Mouse (Mus musculus): ENCODE data around the gene Meis3.

Meis3 gene

DNA sequence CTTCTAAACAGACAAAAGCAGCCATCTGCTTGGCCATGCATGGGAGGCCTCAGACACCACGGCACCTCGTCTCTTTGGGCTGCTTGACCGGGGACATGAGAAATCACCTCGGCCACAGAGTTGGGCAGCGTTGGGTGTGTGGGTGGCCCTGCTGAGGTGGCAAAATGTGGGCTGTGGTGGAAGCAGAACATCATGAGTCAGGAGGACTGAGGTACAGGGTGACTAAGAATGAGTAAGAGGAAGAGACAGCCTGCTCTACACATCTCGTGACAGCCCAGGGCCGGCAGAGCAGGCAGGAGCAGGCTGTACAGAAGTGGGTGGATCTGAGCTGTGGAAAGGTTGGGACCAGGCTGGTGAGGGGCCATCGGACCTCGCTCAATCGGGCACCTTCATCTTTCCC is 32.6 kb downstream of the Meis3 start:
- peak; percentile 88 for DNase-seq (ENCODE audit: extremely low read depth, insufficient read length, low spot score)

DNA sequence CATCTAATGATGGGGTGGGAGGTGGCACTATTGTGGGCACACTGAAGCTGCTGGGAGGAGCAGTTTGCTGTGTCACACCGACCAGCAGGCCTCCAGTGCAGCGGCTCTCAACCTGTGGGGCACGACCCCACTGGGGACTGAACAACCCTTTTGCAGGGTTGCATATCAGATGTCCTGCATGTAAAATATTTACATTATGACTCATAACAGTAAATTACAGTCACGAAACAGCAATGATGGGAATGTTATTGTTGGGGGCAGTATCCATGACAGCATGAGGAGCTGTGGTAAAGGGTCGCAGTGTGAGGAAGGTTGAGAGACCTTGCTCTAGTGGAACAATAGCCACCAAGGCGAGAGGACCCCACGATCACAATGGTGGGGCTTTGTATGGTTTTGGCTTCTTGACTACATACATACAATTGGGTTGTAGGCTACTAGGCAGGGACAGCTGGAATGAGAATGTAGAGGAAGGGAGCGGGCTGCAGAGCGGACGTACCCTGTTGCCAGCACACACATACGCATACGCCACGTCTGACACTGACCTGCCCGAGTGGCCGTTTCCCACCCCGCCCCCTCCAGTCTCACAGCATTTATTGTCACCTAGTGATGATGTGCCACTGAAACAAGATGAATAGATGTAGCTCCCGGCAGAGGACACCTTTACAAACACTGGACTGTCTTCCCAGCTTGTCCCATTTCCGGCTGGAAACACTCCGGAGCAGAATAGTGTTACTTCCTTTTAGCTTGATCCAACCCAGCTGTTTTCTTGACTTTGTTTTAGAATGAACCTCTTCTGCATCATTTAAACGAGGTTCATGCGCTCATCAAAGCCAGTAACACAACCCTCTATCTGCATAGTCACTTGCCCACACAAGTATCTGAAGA is 34.1 kb downstream of the Meis3 start:
- peak; percentile 68 for DNase-seq (ENCODE audit: extremely low read depth, insufficient read length, low spot score)

DNA sequence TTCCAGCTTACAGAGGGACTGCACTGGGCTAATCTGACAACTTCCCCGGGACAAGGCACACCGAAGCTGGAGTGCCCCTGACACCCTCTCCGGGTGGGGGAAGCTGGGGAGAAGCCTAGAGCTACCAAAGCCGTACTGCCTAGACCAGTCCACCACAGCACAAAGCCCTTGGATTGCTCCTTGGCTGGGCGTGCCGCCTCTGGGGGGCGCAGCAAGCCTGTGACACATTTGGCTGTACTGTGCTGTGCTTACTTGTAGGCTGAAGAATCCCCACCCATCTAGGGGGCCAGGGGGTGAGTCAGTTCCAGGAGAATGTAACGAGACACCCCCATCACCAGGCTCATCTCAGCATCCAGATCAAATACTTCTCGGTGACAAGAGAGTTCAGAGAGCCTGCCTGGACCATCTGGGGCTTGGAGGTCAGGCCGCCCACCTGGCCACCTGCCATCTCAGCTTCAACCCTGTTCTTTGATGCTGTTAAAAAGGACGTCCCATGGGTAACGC is 36.0 kb downstream of the Meis3 start:
- peak; percentile 42 for DNase-seq (ENCODE audit: extremely low read depth, insufficient read length, low spot score)

DNA sequence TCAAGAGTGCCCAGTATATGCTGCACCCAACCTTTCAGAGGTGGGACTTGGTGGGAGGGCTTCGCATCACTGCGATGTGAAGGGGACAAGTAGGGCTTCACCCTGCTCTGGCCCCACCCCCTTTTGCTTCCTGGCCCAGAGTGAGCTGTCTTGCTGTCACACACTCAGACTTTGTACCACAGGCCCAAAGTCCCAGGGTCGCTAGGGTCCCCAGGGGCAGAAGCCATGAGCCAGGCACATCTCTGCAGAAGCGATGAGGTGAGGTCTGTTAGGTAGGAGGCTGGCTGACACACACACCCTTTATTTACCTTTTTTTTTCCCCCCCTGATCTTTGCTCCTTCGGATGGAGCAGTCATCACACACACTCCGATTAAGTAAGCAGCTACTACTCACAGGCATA is 38.3 kb downstream of the Meis3 start:
- no peak for DNase-seq (ENCODE audit: extremely low read depth, insufficient read length, low spot score)

DNA sequence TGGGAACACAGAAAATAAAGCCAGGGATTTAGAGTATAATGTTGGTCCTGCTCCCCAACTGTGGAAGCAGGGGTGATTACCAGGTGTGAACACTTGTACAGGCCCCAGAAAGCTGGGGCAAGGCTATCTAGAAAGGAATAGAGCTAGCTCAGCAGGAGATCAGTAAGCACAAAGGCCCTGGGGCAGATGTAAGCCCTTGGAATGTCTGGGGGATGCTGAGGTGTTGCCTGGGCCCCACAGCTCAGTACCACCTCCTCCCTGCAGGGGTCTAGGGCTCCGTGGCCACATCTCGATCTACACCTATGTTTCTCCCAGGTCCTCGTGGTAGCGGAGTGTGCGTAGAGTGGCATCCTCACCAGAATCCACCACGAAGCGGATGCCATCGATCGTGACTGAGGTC is 39.1 kb downstream of the Meis3 start:
- no peak for DNase-seq (ENCODE audit: extremely low read depth, insufficient read length, low spot score)

DNA sequence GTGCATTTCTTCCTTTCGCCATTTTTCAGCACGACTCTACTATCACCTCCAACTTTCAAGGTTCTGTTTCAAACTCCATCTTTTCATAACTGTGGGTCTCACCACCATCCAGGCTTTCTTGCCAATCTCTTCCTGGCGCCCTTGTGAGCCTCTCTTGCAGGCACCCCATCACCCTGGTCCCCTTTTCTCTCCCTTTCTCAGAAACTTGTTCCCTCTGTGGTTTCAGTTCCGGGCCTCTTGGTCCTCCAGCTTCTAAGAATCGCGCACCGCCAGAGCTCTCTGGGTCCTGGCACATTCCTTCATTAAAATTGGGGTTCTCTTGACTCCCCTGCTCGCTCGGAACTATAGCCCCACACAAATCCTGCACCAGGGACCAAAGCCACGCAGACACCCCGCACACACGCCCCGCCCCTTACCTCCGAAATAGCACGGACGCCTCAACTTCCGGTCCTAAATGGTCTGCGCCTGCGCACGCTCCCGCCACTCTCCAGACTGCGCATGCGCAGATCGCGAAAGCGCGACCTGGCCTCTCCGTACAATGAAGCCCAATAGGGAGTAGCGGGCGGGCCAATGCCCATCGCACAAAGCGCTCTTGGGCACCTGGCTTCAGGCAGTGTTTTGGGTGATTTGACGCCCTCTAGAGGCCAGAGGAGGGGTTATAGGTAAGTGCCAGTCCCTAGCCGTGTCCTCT is 46.8 kb downstream of the Meis3 start, which contains the start of gene Dhx34:
Gene Dhx34 (minus strand): TSS at position 456 of the 691 bp plus-strand sequence.
- peak; percentile 99 for DNase-seq (ENCODE audit: extremely low read depth, insufficient read length, low spot score)

DNA sequence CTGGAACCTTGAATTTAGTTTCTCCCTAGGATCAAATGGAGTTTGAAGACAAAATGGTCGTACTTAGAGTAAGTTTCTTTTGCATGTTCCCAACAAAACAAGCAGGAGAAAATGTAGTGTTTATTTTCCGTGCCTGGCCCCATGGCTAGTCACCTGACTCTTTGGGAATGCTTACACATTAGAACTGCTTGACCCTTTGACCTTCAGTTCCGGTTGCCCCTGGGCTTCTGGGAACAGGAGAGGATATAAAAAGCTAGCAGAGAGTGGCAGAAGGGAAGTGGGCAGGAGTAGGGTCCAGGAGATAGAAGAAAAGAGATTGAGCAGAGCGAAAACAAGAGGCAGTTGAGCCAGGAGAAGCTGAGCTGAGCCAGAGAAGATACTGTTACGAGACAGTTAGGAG is 55.0 kb downstream of the Meis3 start:
- DNase-seq (ENCODE audit: extremely low read depth, insufficient read length, low spot score), result no peak

Data from 3134 (cell line).